Mouse (Mus musculus): ENCODE data around the gene Naa40. TPM values are rescaled to one million over a fixed set of nuclear protein-coding genes. Genes with fewer than 3 reads are reported as not detected.

Naa40 gene
- total RNA-seq, 2 experiments from 2014 or later: 18.6 to 25.6 TPM

DNA sequence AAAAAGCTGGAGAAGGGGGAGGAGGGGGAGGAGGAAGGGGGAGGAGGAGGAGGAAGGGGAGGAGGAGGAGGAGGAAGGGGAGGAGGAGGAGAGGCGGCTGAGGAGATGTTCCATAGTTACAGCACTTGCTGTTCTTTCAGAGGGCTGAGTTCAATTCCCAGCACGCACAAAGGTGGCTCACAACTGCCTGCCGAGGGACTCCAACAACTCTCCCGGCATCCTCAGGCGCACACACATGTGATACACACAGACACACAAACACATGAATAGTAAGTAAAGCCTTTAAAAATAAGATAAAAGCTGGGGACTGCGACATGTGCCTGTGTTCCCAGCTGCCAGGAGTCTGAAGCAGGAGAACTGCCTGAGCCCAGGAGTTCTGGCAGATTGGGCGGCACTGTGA is 59.5 kb downstream of the Naa40 start:
- DNase-seq: no peak

GRCm38 (mm10) chr19:7180756-7181405 is 60.1 kb downstream of the Naa40 start:
- DNase-seq: peak; percentile 56 to 64

- peak in 1 of 2 experiments; percentile 35 for DNase-seq
These were observed 62.0 kb downstream of the Naa40 start for GRCm38 (mm10) chr19:7178841-7179452.

GRCm38 (mm10) chr19:7177804-7178511 is 63.0 kb downstream of the Naa40 start:
- DNase-seq: no peak

DNA sequence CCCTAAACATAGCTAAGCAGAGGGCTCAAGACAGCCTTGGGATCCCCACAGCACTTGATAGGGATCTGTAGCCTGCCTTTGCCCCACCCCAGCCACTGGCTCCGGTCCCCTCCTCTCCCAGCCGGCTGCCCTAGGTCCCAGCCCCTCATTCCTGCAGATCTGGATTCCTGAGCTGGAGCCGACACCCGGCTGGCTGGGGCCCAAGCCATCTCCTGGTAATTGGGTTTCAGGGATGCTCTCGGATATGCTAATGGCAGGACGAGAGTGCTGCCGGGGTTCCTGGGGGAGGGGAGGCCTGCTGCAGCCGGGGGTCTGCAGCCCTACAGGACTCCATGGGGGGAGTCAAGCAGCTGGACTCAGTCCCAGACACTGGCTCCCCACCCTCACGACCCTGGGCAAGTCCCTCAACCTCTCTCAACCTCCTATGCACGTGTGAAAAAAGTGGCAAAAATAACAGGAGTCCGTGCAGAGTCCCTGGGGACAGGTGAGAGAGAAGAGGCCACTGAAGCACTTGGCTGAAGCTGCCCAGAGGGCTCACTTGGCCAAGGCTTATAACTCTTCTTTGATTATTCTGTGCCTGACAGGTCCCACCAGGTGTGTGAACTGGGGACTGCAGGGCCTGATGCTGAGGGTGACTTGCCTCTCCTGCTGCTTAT is 64.8 kb downstream of the Naa40 start:
- DNase-seq: no peak

Other genes starting within 250 kb of the Naa40 start
- gene Dnajc4, start 248.6 kb downstream of the Naa40 start, total RNA-seq (2021): 10 to 100 TPM; 38.5 to 46.1 TPM
- gene Nudt22, start 245.1 kb downstream of the Naa40 start, total RNA-seq (2021): 10 to 100 TPM; 39.0 to 42.4 TPM
- gene Trpt1, start 245.1 kb downstream of the Naa40 start, total RNA-seq (2021): 10 to 100 TPM in 1 of 2 experiments, 1 to 10 TPM in 1; 8.2 to 16.8 TPM
- 1 to 10 TPM; 6.9 TPM for gene Fermt3, start 221.7 kb downstream of the Naa40 start, total RNA-seq (2021)
- 100 to 1,000 TPM; 149 to 281 TPM for gene Stip1, start 201.2 kb downstream of the Naa40 start, total RNA-seq (2021)
- 10 to 100 TPM; 52.5 to 66.7 TPM for gene Macrod1, start 184.4 kb downstream of the Naa40 start, total RNA-seq (2021)
- 1 to 10 TPM; 1.3 to 4.0 TPM for gene Flrt1, start 135.5 kb downstream of the Naa40 start, total RNA-seq (2021)
- 100 to 1,000 TPM; 118 to 130 TPM for gene Otub1, start 34.9 kb downstream of the Naa40 start, total RNA-seq (2021)
- gene Cox8a, start 23.6 kb downstream of the Naa40 start, total RNA-seq (2021): 1,000 to 10,000 TPM; 1,022 to 1,091 TPM
- 1 to 10 TPM; 2.0 to 4.4 TPM for gene Rcor2, start 26.1 kb upstream of the Naa40 start, total RNA-seq (2021)
- 10 to 100 TPM; 71.9 to 76.4 TPM for gene Mark2, start 100.7 kb upstream of the Naa40 start, total RNA-seq (2021)
- gene Spindoc, start 141.8 kb upstream of the Naa40 start, total RNA-seq (2021): 10 to 100 TPM; 20.4 to 23.8 TPM
- 10 to 100 TPM; 22.0 to 23.7 TPM for gene 2700081O15Rik, start 176.4 kb upstream of the Naa40 start, total RNA-seq (2021)
- 100 to 1,000 TPM; 138 to 141 TPM for gene Rtn3, start 242.1 kb upstream of the Naa40 start, total RNA-seq (2021)